Mouse (Mus musculus) G1E (cell line): ENCODE measurements around the gene Olfr190. TPM values are rescaled to one million over a fixed set of nuclear protein-coding genes. Genes with fewer than 3 reads are reported as not detected.
A peak's percentile ranks its signal among the peaks of the same experiment; 100 is the strongest.
"Not testable (repeated sequence)": the region's sequence is repeated elsewhere in the genome, so short reads cannot be mapped to it uniquely, and the experiment has no call there.

Experiments used
- ATAC-seq: 2 replicates; pipeline ENCODE4 v1.8.0; 2016; ENCODE audit warnings: mild to moderate bottlenecking; ENCODE audit not compliant: insufficient number of reproducible peaks, poor library complexity, low FRiP score, severe bottlenecking; ENCODE audit errors: extremely low read depth
- DNase-seq: peaks from one replicate; pipeline ENCODE4 v3.0.0; 2012; ENCODE audit warnings: low spot score
- H3K27me3 ChIP-seq: 2 replicates; pipeline ENCODE4 v1.6.1; 2012; ENCODE audit warnings: mild to moderate bottlenecking, low read length, inconsistent platforms; ENCODE audit not compliant: insufficient read depth
- H3K36me3 ChIP-seq: replicated peaks from 2 replicates; pipeline ENCODE3; 2012; ENCODE audit warnings: mild to moderate bottlenecking, inconsistent platforms
- H3K4me1 ChIP-seq: 2 replicates; pipeline ENCODE4 v1.6.1; 2012; ENCODE audit warnings: low read depth, low read length, inconsistent platforms, mixed read lengths; ENCODE audit not compliant: insufficient read depth
- H3K4me3 ChIP-seq: 2 replicates; pipeline ENCODE4 v1.5.1; 2012; ENCODE audit warnings: low read depth, mild to moderate bottlenecking, inconsistent platforms, low read length, moderate library complexity, mixed read lengths
- H3K9me3 ChIP-seq: replicated peaks from 2 replicates; pipeline ENCODE4 v1.6.1; 2012; ENCODE audit warnings: inconsistent platforms
- CTCF ChIP-seq: IDR thresholded peaks from 2 replicates; pipeline ENCODE4 v1.5.1; 2012; ENCODE audit warnings: low read depth, low read length, inconsistent platforms, mixed read lengths
- GATA1 ChIP-seq: IDR thresholded peaks from 2 replicates; pipeline ENCODE4 v1.6.1; 2012; ENCODE audit warnings: borderline replicate concordance, low read length, inconsistent platforms, mixed read lengths
- GATA2 ChIP-seq: IDR thresholded peaks from 2 replicates; pipeline ENCODE4 v1.6.1; 2012; ENCODE audit warnings: low read depth, low read length, inconsistent platforms, borderline replicate concordance
- POLR2AphosphoS5 ChIP-seq: IDR thresholded peaks from 2 replicates; pipeline ENCODE4 v1.6.1; 2012; ENCODE audit warnings: low read depth, low read length, inconsistent platforms; ENCODE audit not compliant: insufficient replicate concordance
- TAL1 ChIP-seq: conservative IDR thresholded peaks from 2 replicates; pipeline ENCODE4 v1.6.1; 2012; ENCODE audit warnings: low read depth, low read length, inconsistent platforms, mixed read lengths
- polyA plus RNA-seq: library from polyadenylated mRNA; stranded (reverse); fragments of >175 nt; gene quantifications from 2 replicates; pipeline ENCODE4 v1.2.3, GENCODE M21; 2012
- total RNA-seq, 2 experiments: library from RNA; stranded (forward) in 1 of 2; stranded (reverse) in 1 of 2; fragments of 200-1000 nt in 1 of 2; fragments of >200 nt in 1 of 2; fragmentation: Nextera tagmentation in 1 of 2; gene quantifications; 2 replicates each; pipeline ENCODE4 v1.2.3; 2014 to 2017

Gene Olfr190
- not detected in 2 replicates for total RNA-seq (2014; fragmentation: Nextera tagmentation)
- total RNA-seq (2017) = 0.12 and 1.1 TPM in 2 replicates
- not detected in 2 replicates for polyA plus RNA-seq

DNA sequence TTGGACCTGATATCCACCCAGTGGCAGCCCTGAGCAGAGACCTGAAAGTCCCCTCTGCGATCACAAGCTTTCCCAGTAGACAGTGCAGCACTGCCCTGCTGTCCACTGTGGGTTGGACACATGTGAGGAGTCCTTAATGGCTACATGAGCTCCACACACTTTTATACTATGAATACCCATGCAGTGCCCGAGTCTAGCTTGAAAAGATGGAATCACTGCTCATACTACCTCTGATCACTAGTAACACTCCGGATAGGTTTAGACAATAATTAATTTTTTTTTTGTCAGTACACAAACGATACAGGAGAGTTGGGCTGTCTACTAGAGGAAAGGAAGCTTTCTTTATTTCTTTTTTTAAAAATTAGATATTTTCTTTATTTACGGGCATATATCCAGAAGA is at the start of gene Olfr190:
TSS of gene Olfr190 (minus strand) at position 101 of the 400 bp plus-strand sequence.
- H3K9me3 ChIP-seq = no peaks in the 10 kb centered on the region
- DNase-seq (no peak), ATAC-seq (no peak)
- H3K4me3 ChIP-seq = no peak within 1 kb of the TSS
- TF ChIP-seq GATA2 (no peak), GATA1 (no peak), CTCF (no peak), TAL1 (no peak), POLR2AphosphoS5 (no peak)
- H3K27me3 ChIP-seq = no peaks in the 10 kb centered on the region
- no peaks in the 10 kb centered on the region for H3K36me3 ChIP-seq
- H3K4me1 ChIP-seq = peaks cover 7% of the 10 kb centered on the region

DNA sequence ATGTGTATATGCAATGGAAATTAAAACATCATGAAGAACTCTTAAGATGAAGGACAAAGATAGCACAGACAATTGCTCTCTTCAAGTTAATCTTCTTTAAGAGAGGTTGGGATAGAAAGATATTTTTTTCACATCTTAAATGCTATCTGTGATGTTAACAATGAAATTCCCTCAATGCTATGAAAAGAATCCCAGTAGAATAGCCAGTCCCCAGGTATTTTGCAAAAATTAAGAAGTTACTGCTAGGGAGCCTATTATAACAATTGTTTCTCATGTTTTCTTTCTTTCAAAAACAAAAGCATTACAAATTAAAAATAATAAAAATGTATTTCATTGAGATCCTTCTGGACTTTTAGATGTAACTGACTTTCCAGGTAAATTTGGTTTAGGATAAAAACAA is 43.2 kb upstream of the Olfr190 start, which contains the start of gene Olfr194:
TSS of gene Olfr194 (minus strand) at position 101 of the 400 bp plus-strand sequence.
- H3K27me3 ChIP-seq = no peaks in the 10 kb centered on the region
- no peak for ATAC-seq
- no peaks in the 10 kb centered on the region for H3K4me1 ChIP-seq
- no peak for DNase-seq
- no peak within 1 kb of the TSS for H3K4me3 ChIP-seq
- H3K9me3 ChIP-seq = peaks cover 9% of the 10 kb centered on the region
- peaks cover 5% of the 10 kb centered on the region for H3K36me3 ChIP-seq
- TF ChIP-seq POLR2AphosphoS5 (no peak), GATA2 (no peak), TAL1 (no peak)

DNA sequence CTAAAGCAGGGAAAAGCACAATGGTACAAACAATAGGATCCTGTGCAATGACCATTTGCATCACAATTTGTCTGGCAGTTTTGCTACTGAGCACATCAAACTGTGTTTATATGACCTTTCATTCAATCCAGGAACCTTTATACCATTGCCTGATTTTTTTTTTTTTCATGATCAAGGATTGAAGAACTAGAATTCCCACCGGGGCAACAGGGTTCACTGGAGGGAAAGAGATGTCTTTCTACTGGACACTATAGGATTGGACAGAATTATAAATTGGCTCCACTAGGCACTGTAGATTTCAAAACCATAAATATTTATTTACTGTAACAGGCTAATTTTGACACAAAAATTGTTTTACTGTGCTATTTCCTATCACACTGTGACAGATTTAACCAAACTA is 34.0 kb upstream of the Olfr190 start, which contains the start of gene Olfr193:
TSS of gene Olfr193 (minus strand) at position 101 of the 400 bp plus-strand sequence.
- no peak within 1 kb of the TSS for H3K4me3 ChIP-seq
- TF ChIP-seq GATA2 = no peak
- TF ChIP-seq GATA1 = no peak
- no peak for TF ChIP-seq POLR2AphosphoS5
- peaks cover 6% of the 10 kb centered on the region for H3K9me3 ChIP-seq
- no peak for DNase-seq
- peaks cover 3% of the 10 kb centered on the region for H3K36me3 ChIP-seq
- no peaks in the 10 kb centered on the region for H3K27me3 ChIP-seq
- H3K4me1 ChIP-seq = no peaks in the 10 kb centered on the region
- no peak for ATAC-seq

DNA sequence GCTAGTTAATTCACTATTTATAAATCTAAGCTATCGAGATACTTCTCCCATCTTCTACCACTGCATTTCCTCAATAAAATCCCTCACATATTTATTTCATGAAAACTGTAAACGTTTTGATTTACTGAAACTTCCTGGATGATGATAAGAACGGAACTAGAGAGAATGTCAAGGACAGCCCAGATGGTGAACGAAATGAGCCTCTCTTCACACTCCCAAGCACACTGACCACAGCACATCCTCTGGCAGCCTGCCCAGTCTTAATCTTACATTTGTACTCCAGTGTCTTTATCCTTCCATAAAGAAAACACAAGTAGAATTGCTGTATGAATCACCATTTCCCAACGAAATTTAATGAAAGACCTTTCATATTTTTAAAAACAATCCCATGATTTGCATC is 30.7 kb upstream of the Olfr190 start:
- not testable (repeated sequence) for H3K9me3 ChIP-seq, ATAC-seq, H3K4me1 ChIP-seq, H3K4me3 ChIP-seq, DNase-seq, H3K27me3 ChIP-seq, H3K36me3 ChIP-seq

DNA sequence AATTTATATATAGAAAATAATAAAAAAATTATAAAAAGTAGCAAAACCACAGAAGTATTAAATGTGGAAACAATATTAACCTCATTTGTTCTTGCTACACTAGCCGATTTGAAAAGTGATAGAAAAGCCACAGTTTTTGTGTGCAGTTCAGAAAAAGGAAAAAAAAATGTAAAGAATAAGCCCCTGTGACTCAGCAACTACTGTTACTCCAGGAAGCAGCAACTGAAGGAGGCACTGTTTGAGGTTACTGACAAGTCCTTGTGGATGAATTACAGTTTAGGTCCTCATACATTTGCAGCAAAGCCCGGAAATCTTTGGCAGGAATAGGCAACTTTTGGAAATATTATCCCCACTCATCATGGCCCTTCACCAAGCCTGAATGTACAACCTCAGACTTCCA is 27.5 kb upstream of the Olfr190 start:
- no peak; the same call in 1 of the 2 replicates for ATAC-seq
- TF ChIP-seq TAL1 = no peak
- TF ChIP-seq POLR2AphosphoS5 = no peak
- no peak for TF ChIP-seq GATA1
- TF ChIP-seq CTCF = no peak
- TF ChIP-seq GATA2 = no peak
- no peaks in the 10 kb centered on the region for H3K36me3 ChIP-seq
- peaks cover 3% of the 10 kb centered on the region for H3K4me1 ChIP-seq
- H3K9me3 ChIP-seq = no peaks in the 10 kb centered on the region
- no peak for DNase-seq
- no peaks in the 10 kb centered on the region for H3K27me3 ChIP-seq
- no peak overlapping the region for H3K4me3 ChIP-seq

DNA sequence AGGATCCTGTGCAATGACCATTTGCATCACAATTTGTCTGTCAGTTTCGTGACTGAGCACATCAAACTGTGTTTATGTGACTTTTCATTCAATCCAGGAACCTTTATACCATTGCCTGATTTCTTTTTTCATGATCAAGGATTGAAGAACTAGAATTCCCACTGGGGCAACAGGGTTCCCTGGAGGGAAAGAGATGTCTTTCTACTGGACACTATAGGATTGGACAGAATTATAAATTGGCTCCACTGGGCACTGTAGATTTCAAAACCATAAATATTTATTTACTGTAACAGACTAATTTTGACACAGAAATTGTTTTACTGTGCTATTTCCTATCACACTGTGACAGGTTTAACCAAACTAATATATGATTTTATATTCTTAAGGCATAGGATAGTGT is 11.9 kb upstream of the Olfr190 start, which contains the start of gene Olfr191:
TSS of gene Olfr191 (minus strand) at position 101 of the 400 bp plus-strand sequence.
- not testable (repeated sequence) for H3K27me3 ChIP-seq, DNase-seq, ATAC-seq, H3K36me3 ChIP-seq, H3K9me3 ChIP-seq, H3K4me1 ChIP-seq, H3K4me3 ChIP-seq

DNA sequence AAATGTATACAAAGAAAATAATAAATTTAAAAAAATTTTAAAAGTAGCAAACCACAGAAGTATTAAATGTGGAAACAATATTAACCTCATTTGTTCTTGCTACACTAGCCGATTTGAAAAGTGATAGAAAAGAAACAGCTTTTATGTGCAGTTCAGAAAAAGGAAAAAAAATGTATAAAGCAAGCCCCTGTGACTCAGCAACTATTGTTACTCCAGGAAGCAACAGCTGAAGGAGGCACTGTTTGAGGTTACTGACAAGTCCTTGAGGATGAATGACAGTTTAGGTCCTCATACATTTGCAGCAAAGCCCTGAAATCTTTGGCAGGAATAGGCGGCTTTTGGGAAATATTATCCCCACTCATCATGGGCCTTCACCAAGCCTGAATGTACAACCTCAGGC is 3.3 kb upstream of the Olfr190 start:
- not testable (repeated sequence) for H3K27me3 ChIP-seq, H3K36me3 ChIP-seq, H3K4me1 ChIP-seq, DNase-seq, H3K9me3 ChIP-seq, H3K4me3 ChIP-seq
- ATAC-seq = peak; percentile 57
